Mouse (Mus musculus) liver, embryonic 16.5 days (tissue): ENCODE data around the gene Dlg1. TPM values are rescaled to one million over a fixed set of nuclear protein-coding genes. Genes with fewer than 3 reads are reported as not detected.

Experiments
- ATAC-seq: fragments of 200-750 bp; cut with Nextera tagmentation; 2 replicates; pipeline ENCODE4 v1.8.0; 2017; ENCODE audit warnings: low read depth, mild to moderate bottlenecking, moderate number of reproducible peaks, moderate library complexity
- H3K27ac ChIP-seq: fragments of 300-500 bp; sonication (generic); 2 replicates; pipeline ENCODE4 v1.5.1; 2014; ENCODE audit warnings: mild to moderate bottlenecking, low read length
- H3K27me3 ChIP-seq: fragments of 300-500 bp; sonication (generic); 2 replicates; pipeline ENCODE4 v1.6.1; 2014; ENCODE audit warnings: low read depth, low read length, mixed read lengths; ENCODE audit not compliant: control insufficient read depth, insufficient read depth
- H3K36me3 ChIP-seq: fragments of 300-500 bp; sonication (generic); 2 replicates; pipeline ENCODE4 v1.6.1; 2014; ENCODE audit warnings: mild to moderate bottlenecking; ENCODE audit not compliant: control insufficient read depth, insufficient read depth
- H3K4me1 ChIP-seq: fragments of 300-500 bp; sonication (generic); 2 replicates; pipeline ENCODE4 v1.6.1; 2014; ENCODE audit warnings: low read depth, low read length, mixed read lengths; ENCODE audit not compliant: control insufficient read depth
- H3K4me2 ChIP-seq: fragments of 300-500 bp; sonication (generic); 2 replicates; pipeline ENCODE4 v1.6.1; 2014; ENCODE audit warnings: low read depth, low read length, mixed read lengths
- H3K4me3 ChIP-seq: fragments of 300-500 bp; sonication (generic); 2 replicates; pipeline ENCODE4 v1.5.1; 2014; ENCODE audit warnings: low read depth, mild to moderate bottlenecking, low read length
- H3K9ac ChIP-seq: fragments of 300-500 bp; sonication (generic); 2 replicates; pipeline ENCODE4 v1.6.1; 2014; ENCODE audit warnings: low read depth, low read length
- H3K9me3 ChIP-seq: fragments of 300-500 bp; sonication (generic); replicated peaks from 2 replicates; pipeline ENCODE4 v1.6.1; 2016; ENCODE audit warnings: low read length; ENCODE audit not compliant: control insufficient read depth
- WGBS: fragments of 180-500 bp; shearing (Covaris S2); extraction: QIAGEN DNeasy Blood & Tissue Kit; methylation state at CpG from one replicate; pipeline ENCODE4 v1.1.7; 2014; ENCODE audit not compliant: insufficient replicate concordance; 5-methylcytosine and 5-hydroxymethylcytosine counted together
- polyA plus RNA-seq: library from polyadenylated mRNA; unstranded; fragments of >200 nt; fragmentation: Nextera tagmentation; extraction: Ambion mirVana; gene quantifications from 2 replicates; pipeline ENCODE4 v1.2.1, GENCODE M21; 2015

Gene Dlg1
- polyA plus RNA-seq, 1 experiment from 2014 or later = 6.7 TPM

- Histone ChIP-seq H3K27ac (no peak overlapping the region), H3K27me3 (no peaks in the 10 kb centered on the region), H3K4me2 (no peak overlapping the region), H3K36me3 (no peaks in the 10 kb centered on the region), H3K4me3 (no peak overlapping the region), H3K9me3 (no peaks in the 10 kb centered on the region), H3K9ac (no peak overlapping the region), H3K4me1 (no peaks in the 10 kb centered on the region; the same call in 1 of the 2 replicates)
- 69% methylated on average over 11 of the region's 11 CpGs for WGBS
- no peak for ATAC-seq
These were observed 32.2 kb downstream of the Dlg1 start for GRCm38 (mm10) chr16:31695286-31696020.

- Histone ChIP-seq H3K4me2 (no peak overlapping the region), H3K9me3 (no peaks in the 10 kb centered on the region), H3K4me3 (no peak overlapping the region), H3K9ac (no peak overlapping the region), H3K27ac (no peak overlapping the region), H3K4me1 (no peaks in the 10 kb centered on the region; the same call in 1 of the 2 replicates), H3K27me3 (no peaks in the 10 kb centered on the region), H3K36me3 (no peaks in the 10 kb centered on the region)
- whole genome bisulfite sequencing = 15% methylated on average over 6 of the region's 6 CpGs
- no peak for ATAC-seq
These were observed 33.1 kb downstream of the Dlg1 start for GRCm38 (mm10) chr16:31696367-31696766.

- H3K4me3 ChIP-seq = no peak overlapping the region
- H3K9me3 ChIP-seq = no peaks in the 10 kb centered on the region
- H3K9ac ChIP-seq = no peak overlapping the region
- H3K4me2 ChIP-seq = no peak overlapping the region
- no peak overlapping the region for H3K27ac ChIP-seq
- no peak for ATAC-seq
- H3K27me3 ChIP-seq = no peaks in the 10 kb centered on the region
- no peaks in the 10 kb centered on the region; the same call in 1 of the 2 replicates for H3K4me1 ChIP-seq
- 67% methylated on average over 4 of the region's 4 CpGs for WGBS
- H3K36me3 ChIP-seq = no peaks in the 10 kb centered on the region
These were observed 34.1 kb downstream of the Dlg1 start for GRCm38 (mm10) chr16:31697341-31697740.

GRCm38 (mm10) chr16:31705213-31705612, 42.0 kb downstream of the Dlg1 start:
- no peaks in the 10 kb centered on the region for H3K27me3 ChIP-seq
- no peaks in the 10 kb centered on the region for H3K9me3 ChIP-seq
- H3K36me3 ChIP-seq = no peaks in the 10 kb centered on the region
- H3K4me1 ChIP-seq = no peaks in the 10 kb centered on the region; the same call in 1 of the 2 replicates
- no peak overlapping the region for H3K27ac ChIP-seq
- no peak overlapping the region for H3K4me2 ChIP-seq
- no peak for ATAC-seq
- H3K9ac ChIP-seq = no peak overlapping the region
- H3K4me3 ChIP-seq = no peak overlapping the region
- 15% methylated on average over 2 of the region's 2 CpGs for WGBS

GRCm38 (mm10) chr16:31705904-31706303, 42.7 kb downstream of the Dlg1 start:
- no peak overlapping the region for H3K4me3 ChIP-seq
- H3K27me3 ChIP-seq = no peaks in the 10 kb centered on the region
- H3K9me3 ChIP-seq = no peaks in the 10 kb centered on the region
- H3K4me2 ChIP-seq = no peak overlapping the region
- no peak overlapping the region for H3K9ac ChIP-seq
- no peak overlapping the region for H3K27ac ChIP-seq
- 86% methylated on average over 3 of the region's 3 CpGs for WGBS
- no peaks in the 10 kb centered on the region for H3K36me3 ChIP-seq
- no peak for ATAC-seq
- no peaks in the 10 kb centered on the region; the same call in 1 of the 2 replicates for H3K4me1 ChIP-seq

GRCm38 (mm10) chr16:31707326-31707725, 44.1 kb downstream of the Dlg1 start:
- Histone ChIP-seq H3K27me3 (no peaks in the 10 kb centered on the region), H3K27ac (no peak overlapping the region), H3K9me3 (no peaks in the 10 kb centered on the region), H3K4me1 (no peaks in the 10 kb centered on the region; the same call in 1 of the 2 replicates), H3K4me2 (no peak overlapping the region), H3K36me3 (no peaks in the 10 kb centered on the region), H3K4me3 (no peak overlapping the region), H3K9ac (no peak overlapping the region)
- WGBS = 64% methylated on average over 3 of the region's 3 CpGs
- no peak for ATAC-seq

- no peaks in the 10 kb centered on the region for H3K36me3 ChIP-seq
- H3K27ac ChIP-seq = no peak overlapping the region
- no peaks in the 10 kb centered on the region for H3K27me3 ChIP-seq
- H3K4me1 ChIP-seq = no peaks in the 10 kb centered on the region
- no peak overlapping the region for H3K4me2 ChIP-seq
- no peaks in the 10 kb centered on the region for H3K9me3 ChIP-seq
- no peak overlapping the region for H3K4me3 ChIP-seq
- no peak for ATAC-seq
- H3K9ac ChIP-seq = no peak overlapping the region
- WGBS = 80% methylated on average over 1 of the region's 1 CpGs
These were observed 59.7 kb downstream of the Dlg1 start for GRCm38 (mm10) chr16:31722991-31723390.

- Histone ChIP-seq H3K4me2 (no peak overlapping the region), H3K9me3 (no peaks in the 10 kb centered on the region), H3K27me3 (no peaks in the 10 kb centered on the region), H3K9ac (no peak overlapping the region), H3K27ac (no peak overlapping the region), H3K4me3 (no peak overlapping the region), H3K36me3 (no peaks in the 10 kb centered on the region), H3K4me1 (no peaks in the 10 kb centered on the region)
- 31% methylated on average over 1 of the region's 1 CpGs for WGBS
- ATAC-seq = no peak
These were observed 60.9 kb downstream of the Dlg1 start for GRCm38 (mm10) chr16:31724121-31724520.

GRCm38 (mm10) chr16:31724818-31725217, 61.6 kb downstream of the Dlg1 start:
- Histone ChIP-seq H3K36me3 (no peaks in the 10 kb centered on the region), H3K9ac (no peak overlapping the region), H3K4me3 (no peak overlapping the region), H3K27me3 (no peaks in the 10 kb centered on the region), H3K4me2 (no peak overlapping the region), H3K9me3 (no peaks in the 10 kb centered on the region), H3K27ac (no peak overlapping the region), H3K4me1 (no peaks in the 10 kb centered on the region)
- no peak for ATAC-seq
- 76% methylated on average over 4 of the region's 4 CpGs for WGBS
